Mouse (Mus musculus) urinary bladder, postnatal 25 days (tissue): ENCODE results near the gene Hdac9.

Experiments
- DNase-seq: peaks from one replicate; pipeline ENCODE4 v3.0.0; 2022; ENCODE audit warnings: low spot score

Gene Hdac9

GRCm38 (mm10) chr12:34697981-34698380 is 218.9 kb downstream of the Hdac9 start:
- DNase-seq = no peak

- DNase-seq = no peak
Observed at GRCm38 (mm10) chr12:34696736-34697135, 220.2 kb downstream of the Hdac9 start.

GRCm38 (mm10) chr12:34688941-34689340 is 228.0 kb downstream of the Hdac9 start:
- DNase-seq = no peak

GRCm38 (mm10) chr12:34683375-34683774 is 233.5 kb downstream of the Hdac9 start:
- no peak for DNase-seq

- no peak for DNase-seq
Observed at GRCm38 (mm10) chr12:34682657-34683056, 234.2 kb downstream of the Hdac9 start.

- DNase-seq = no peak
Observed at GRCm38 (mm10) chr12:34680576-34680975, 236.3 kb downstream of the Hdac9 start.

- DNase-seq = no peak
Observed at GRCm38 (mm10) chr12:34677110-34677509, 239.8 kb downstream of the Hdac9 start.

- DNase-seq = no peak
Observed at GRCm38 (mm10) chr12:34674235-34674634, 242.7 kb downstream of the Hdac9 start.

- no peak for DNase-seq
Observed at GRCm38 (mm10) chr12:34673539-34673938, 243.4 kb downstream of the Hdac9 start.

GRCm38 (mm10) chr12:34664758-34665157 is 252.1 kb downstream of the Hdac9 start:
- DNase-seq = peak; percentile 63

GRCm38 (mm10) chr12:34661378-34661777 is 255.5 kb downstream of the Hdac9 start:
- DNase-seq = no peak

GRCm38 (mm10) chr12:34660027-34660426 is 256.9 kb downstream of the Hdac9 start:
- no peak for DNase-seq

GRCm38 (mm10) chr12:34658568-34658967 is 258.3 kb downstream of the Hdac9 start:
- DNase-seq = no peak

- peak; percentile 3 for DNase-seq
Observed at GRCm38 (mm10) chr12:34658119-34658518, 258.8 kb downstream of the Hdac9 start.

GRCm38 (mm10) chr12:34653615-34654014 is 263.3 kb downstream of the Hdac9 start:
- DNase-seq = no peak

- DNase-seq = no peak
Observed at GRCm38 (mm10) chr12:34648753-34649152, 268.1 kb downstream of the Hdac9 start.

- DNase-seq = no peak
Observed at GRCm38 (mm10) chr12:34641705-34642259, 275.1 kb downstream of the Hdac9 start.

GRCm38 (mm10) chr12:34637238-34638124 is 279.4 kb downstream of the Hdac9 start:
- no peak for DNase-seq

GRCm38 (mm10) chr12:34619101-34619500 is 297.8 kb downstream of the Hdac9 start:
- no peak for DNase-seq

- DNase-seq = no peak
Observed at GRCm38 (mm10) chr12:34618321-34618720, 298.6 kb downstream of the Hdac9 start.

GRCm38 (mm10) chr12:34617836-34618235 is 299.1 kb downstream of the Hdac9 start:
- no peak for DNase-seq

GRCm38 (mm10) chr12:34614796-34615195 is 302.1 kb downstream of the Hdac9 start:
- DNase-seq = no peak

GRCm38 (mm10) chr12:34612511-34612910 is 304.4 kb downstream of the Hdac9 start:
- DNase-seq = no peak

- DNase-seq = no peak
Observed at GRCm38 (mm10) chr12:34604521-34604920, 312.4 kb downstream of the Hdac9 start.
